Comparison of ENCODE assay signal across 8 mouse cellular contexts in the genomic region with DNA sequence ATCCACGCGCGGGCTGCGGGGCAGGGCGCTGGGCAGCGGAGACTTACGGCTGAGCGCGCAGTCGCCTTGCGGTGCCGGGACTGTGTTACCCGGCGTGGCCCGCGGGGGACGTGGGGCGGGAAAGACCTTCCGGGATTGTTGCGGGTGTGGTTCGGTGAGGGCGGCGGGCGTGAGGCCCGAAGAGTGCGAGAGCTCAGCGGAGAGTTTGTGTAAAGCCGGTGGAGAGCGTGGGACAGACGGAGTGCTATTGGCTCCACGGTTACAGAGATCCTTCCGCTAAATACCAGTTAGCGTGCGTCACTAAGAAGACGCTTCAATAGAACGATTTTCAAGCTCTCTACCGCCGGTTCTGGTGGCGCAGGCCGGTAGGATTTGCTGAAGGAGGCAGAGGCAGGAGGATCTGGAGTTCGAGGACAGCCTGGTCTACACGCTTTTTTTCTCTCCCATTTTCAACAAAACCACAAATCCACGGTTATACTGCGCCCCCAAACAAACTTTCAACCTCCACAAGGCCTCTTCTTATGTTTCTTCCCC. TPM values are rescaled to one million over a fixed set of nuclear protein-coding genes. Genes with fewer than 3 reads are reported as not detected.
DNase-seq lines count a peak whose midpoint lies in the region; ATAC-seq and TF ChIP-seq lines count a peak whose summit lies in the region.

No protein-coding gene starts in this region.

- H3K36me3 ChIP-seq in G1E (replicated peaks): no peaks in the 10 kb centered on the region
- H3K36me3 ChIP-seq in forebrain, embryonic 15.5 days: no peaks in the 10 kb centered on the region
- H3K36me3 ChIP-seq in neural tube, embryonic 14.5 days (ENCODE audit: control insufficient read depth, insufficient read depth, low read length): no peaks in the 10 kb centered on the region
- H3K36me3 ChIP-seq in testis, adult 2 months (ENCODE audit: control insufficient read depth, insufficient read depth, low read length): no peaks in the 10 kb centered on the region

- intact Hi-C loops in heart, postnatal 25 days (cut with DNase I): no loop called here

- peak overlapping the region; percentile 95 for H3K27ac ChIP-seq in forebrain, embryonic 15.5 days (replicated peaks)
- H3K27ac ChIP-seq in neural tube, embryonic 14.5 days (ENCODE audit: low read depth, low read length): peak overlapping the region; percentile 81
- H3K27ac ChIP-seq in testis, adult 2 months (ENCODE audit: control insufficient read depth, insufficient read depth, low read depth, low read length): peak overlapping the region; percentile 85

- peaks cover 3% of the 10 kb centered on the region; the same call in 1 of the 2 replicates for H3K27me3 ChIP-seq in G1E (ENCODE audit: insufficient read depth, low read length)
- no peaks in the 10 kb centered on the region for H3K27me3 ChIP-seq in forebrain, embryonic 15.5 days
- no peaks in the 10 kb centered on the region for H3K27me3 ChIP-seq in neural tube, embryonic 14.5 days (ENCODE audit: control insufficient read depth, insufficient read depth, low read length)
- no peaks in the 10 kb centered on the region for H3K27me3 ChIP-seq in testis, adult 2 months (ENCODE audit: control insufficient read depth, insufficient read depth, low read length)

- peak; percentile 11; the same call in 1 of the 2 replicates for ATAC-seq in G1E (ENCODE audit: extremely low read depth, insufficient number of reproducible peaks, low FRiP score, poor library complexity, severe bottlenecking)
- peak; percentile 85 for ATAC-seq in forebrain, embryonic 15.5 days (replicated peaks)
- peak; percentile 86 for ATAC-seq in neural tube, embryonic 14.5 days (ENCODE audit: low read depth)

- DNase-seq in G1E (ENCODE audit: low spot score): peak; percentile 4
- DNase-seq in cerebellum, adult 11-12 months: peak; percentile 94
- peak; percentile 83 for DNase-seq in heart, postnatal 25 days (ENCODE audit: low spot score)
- DNase-seq in layer of hippocampus, adult 18-20 months (ENCODE audit: low spot score in 2 of 2): peak; percentile 92 to 97
- peak; percentile 93 to 94 for DNase-seq in lung, adult 18-20 months

- H3K4me3 ChIP-seq in G1E (ENCODE audit: low read depth, low read length): peak overlapping the region; percentile 66
- peak overlapping the region; percentile 99 for H3K4me3 ChIP-seq in forebrain, embryonic 15.5 days
- peak overlapping the region; percentile 48 for H3K4me3 ChIP-seq in neural tube, embryonic 14.5 days (ENCODE audit: low read depth, low read length)
- peak overlapping the region; percentile 87 for H3K4me3 ChIP-seq in testis, adult 2 months (ENCODE audit: control insufficient read depth, low read depth, low read length)

- TF ChIP-seq POLR2A in testis, adult 2 months (IDR thresholded peaks at IDR 0.05; ENCODE audit: control insufficient read depth, low read depth, low read length): peak; percentile 51; the same call in 1 of the 2 replicates

- H3K9me3 ChIP-seq in G1E (replicated peaks): peaks cover 55% of the 10 kb centered on the region
- no peaks in the 10 kb centered on the region for H3K9me3 ChIP-seq in forebrain, embryonic 15.5 days
- H3K9me3 ChIP-seq in neural tube, embryonic 14.5 days (ENCODE audit: control insufficient read depth, low read length): no peaks in the 10 kb centered on the region

- TF ChIP-seq CTCF in G1E (IDR thresholded peaks at IDR 0.05; ENCODE audit: low read depth, low read length): no peak
- no peak; the same call in 1 of the 2 replicates for TF ChIP-seq CTCF in testis, adult 2 months (IDR thresholded peaks at IDR 0.05; ENCODE audit: control insufficient read depth, insufficient read depth, insufficient replicate concordance, low read depth, low read length)

- H3K4me1 ChIP-seq in G1E (ENCODE audit: insufficient read depth, low read depth, low read length): peaks cover 9% of the 10 kb centered on the region
- peaks cover 27% of the 10 kb centered on the region for H3K4me1 ChIP-seq in forebrain, embryonic 15.5 days
- H3K4me1 ChIP-seq in neural tube, embryonic 14.5 days (ENCODE audit: control insufficient read depth, insufficient read depth, low read length): peaks cover 7% of the 10 kb centered on the region
- H3K4me1 ChIP-seq in testis, adult 2 months (ENCODE audit: control insufficient read depth, insufficient read depth, low read length): peaks cover 18% of the 10 kb centered on the region

- peak overlapping the region; percentile 63 for H3K4me2 ChIP-seq in forebrain, embryonic 15.5 days (replicated peaks)
- H3K4me2 ChIP-seq in neural tube, embryonic 14.5 days (ENCODE audit: low read depth, low read length): peak overlapping the region; percentile 63

- under 1% methylated on average over 44 of the region's 44 CpGs for WGBS in forebrain, embryonic 15.5 days
- 1% methylated on average over 44 of the region's 44 CpGs for WGBS in neural tube, embryonic 14.5 days

- peak overlapping the region; percentile 75 for H3K9ac ChIP-seq in forebrain, embryonic 15.5 days (replicated peaks)
- H3K9ac ChIP-seq in neural tube, embryonic 14.5 days (replicated peaks; ENCODE audit: low read depth, low read length): peak overlapping the region; percentile 56

RNA-seq across cellular contexts. Expression of a gene that starts 16.9 kb away (rescaled TPM):
- total RNA-seq in G1E (2014; fragmentation: Nextera tagmentation) (not detected in 2 replicates), G1E (2017) (0.05 and 0.12 TPM in 2 replicates)
- polyA plus RNA-seq in G1E (2012): not detected in 2 replicates
- not detected in 2 replicates for polyA plus RNA-seq in forebrain, embryonic 15.5 days (2015; fragmentation: Nextera tagmentation; extraction: Ambion mirVana)
- under 1 TPM in 1 of 2 experiments, not detected in 1; 0.10 TPM for total RNA-seq in heart, postnatal 25 days (2021)
- not detected for total RNA-seq in layer of hippocampus, adult 18-20 months (2021)
- polyA plus RNA-seq in neural tube, embryonic 14.5 days (2014; fragmentation: Nextera tagmentation; extraction: Ambion mirVana): not detected in 2 replicates
- polyA plus RNA-seq in testis, adult 2 months (2012; rRNA removed): not detected in 2 replicates

RNA-seq across cellular contexts. Expression of a gene that starts 16.9 kb away (rescaled TPM):
- total RNA-seq in G1E (2014; fragmentation: Nextera tagmentation): not detected in 2 replicates
- total RNA-seq in G1E (2017): not detected in 2 replicates
- polyA plus RNA-seq in G1E (2012): not detected in 2 replicates
- not detected in 2 replicates for polyA plus RNA-seq in forebrain, embryonic 15.5 days (2015; fragmentation: Nextera tagmentation; extraction: Ambion mirVana)
- not detected for total RNA-seq in heart, postnatal 25 days (2021)
- not detected for total RNA-seq in layer of hippocampus, adult 18-20 months (2021)
- not detected in 2 replicates for polyA plus RNA-seq in neural tube, embryonic 14.5 days (2014; fragmentation: Nextera tagmentation; extraction: Ambion mirVana)
- not detected in 2 replicates for polyA plus RNA-seq in testis, adult 2 months (2012; rRNA removed)

RNA-seq across cellular contexts. Expression of a gene that starts 44.4 kb away (rescaled TPM):
- total RNA-seq in G1E (2014; fragmentation: Nextera tagmentation) (not detected in 2 replicates), G1E (2017) (0.05 TPM in 1 of 2 replicates, not detected in the other)
- polyA plus RNA-seq in G1E (2012): not detected in 2 replicates
- not detected in 2 replicates for polyA plus RNA-seq in forebrain, embryonic 15.5 days (2015; fragmentation: Nextera tagmentation; extraction: Ambion mirVana)
- total RNA-seq in heart, postnatal 25 days (2021): under 1 TPM in 1 of 2 experiments, not detected in 1; 0.23 TPM
- not detected for total RNA-seq in layer of hippocampus, adult 18-20 months (2021)
- polyA plus RNA-seq in neural tube, embryonic 14.5 days (2014; fragmentation: Nextera tagmentation; extraction: Ambion mirVana): not detected in 2 replicates
- polyA plus RNA-seq in testis, adult 2 months (2012; rRNA removed): 0.07 TPM in 1 of 2 replicates, not detected in the other

RNA-seq across cellular contexts. Expression of a gene that starts 47.9 kb away (rescaled TPM):
- not detected in 2 replicates for total RNA-seq in G1E (2014; fragmentation: Nextera tagmentation)
- total RNA-seq in G1E (2017): 0.05 TPM in 1 of 2 replicates, not detected in the other
- polyA plus RNA-seq in G1E (2012): not detected in 2 replicates
- 0.46 and 0.60 TPM in 2 replicates for polyA plus RNA-seq in forebrain, embryonic 15.5 days (2015; fragmentation: Nextera tagmentation; extraction: Ambion mirVana)
- under 1 TPM; 0.28 to 0.42 TPM for total RNA-seq in heart, postnatal 25 days (2021)
- total RNA-seq in layer of hippocampus, adult 18-20 months (2021): 1 to 10 TPM; 1.7 to 1.9 TPM
- 0.50 TPM in 2 replicates for polyA plus RNA-seq in neural tube, embryonic 14.5 days (2014; fragmentation: Nextera tagmentation; extraction: Ambion mirVana)
- polyA plus RNA-seq in testis, adult 2 months (2012; rRNA removed): 0.08 and 0.09 TPM in 2 replicates

RNA-seq across cellular contexts. Expression of a gene that starts 54.0 kb away (rescaled TPM):
- total RNA-seq in G1E (2014; fragmentation: Nextera tagmentation) (not detected in 2 replicates), G1E (2017) (0.17 and 0.22 TPM in 2 replicates)
- not detected in 2 replicates for polyA plus RNA-seq in G1E (2012)
- not detected in 2 replicates for polyA plus RNA-seq in forebrain, embryonic 15.5 days (2015; fragmentation: Nextera tagmentation; extraction: Ambion mirVana)
- under 1 TPM in 1 of 2 experiments, not detected in 1; 0.28 TPM for total RNA-seq in heart, postnatal 25 days (2021)
- not detected for total RNA-seq in layer of hippocampus, adult 18-20 months (2021)
- not detected in 2 replicates for polyA plus RNA-seq in neural tube, embryonic 14.5 days (2014; fragmentation: Nextera tagmentation; extraction: Ambion mirVana)
- polyA plus RNA-seq in testis, adult 2 months (2012; rRNA removed): 0.25 TPM in 1 of 2 replicates, not detected in the other

Comparison
In these comparisons a context has a peak if more than half of its experiments do, and no peak if none do; other contexts are left out.
1. Peak in every context shown above with its lines: DNase-seq, ATAC-seq, H3K4me3 ChIP-seq and H3K27ac ChIP-seq.
2. ATAC-seq: peak in every context shown above with its lines; median percentile 86 in neural tube, embryonic 14.5 days; 85 in forebrain, embryonic 15.5 days; 11 in G1E.
3. DNase-seq: peak in every context shown above with its lines; median percentile 94 in layer of hippocampus, adult 18-20 months; 94 in cerebellum, adult 11-12 months; 94 in lung, adult 18-20 months; 83 in heart, postnatal 25 days; 4 in G1E.
4. H3K4me3 ChIP-seq: peak in every context shown above with its lines; median percentile 99 in forebrain, embryonic 15.5 days; 87 in testis, adult 2 months; 66 in G1E; 48 in neural tube, embryonic 14.5 days.